13 mouse cellular contexts compared by ENCODE assay signal in the genomic region with DNA sequence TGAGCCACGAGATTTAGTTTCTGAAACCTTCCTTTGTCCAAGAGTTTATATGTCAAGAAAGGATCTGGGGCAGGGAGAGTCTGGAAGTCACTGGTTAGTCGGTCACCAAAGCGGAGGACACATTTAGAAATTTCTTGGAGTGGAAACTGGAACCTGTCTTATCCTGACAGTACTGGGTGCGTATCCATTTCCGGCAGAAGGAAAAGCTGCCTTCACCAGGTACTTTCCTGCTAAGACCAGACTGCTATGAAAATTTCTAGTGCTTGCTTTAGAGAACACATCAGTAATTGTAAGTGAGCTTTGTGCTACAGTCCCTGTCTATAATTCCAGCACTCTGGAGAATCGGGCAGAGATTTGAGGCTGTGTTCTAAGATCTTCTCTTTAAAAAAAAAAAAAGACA. TPM values are rescaled to one million over a fixed set of nuclear protein-coding genes. Genes with fewer than 3 reads are reported as not detected.
DNase-seq lines count a peak whose midpoint lies in the region; ATAC-seq and TF ChIP-seq lines count a peak whose summit lies in the region.
"Had no signal": no experiment of that assay in that cellular context is flagged by ENCODE, and none has a peak within 500 bp of the region (broad histone marks: within the 10 kb centered on the region; RNA-seq: fewer than 3 reads in every experiment).

No protein-coding gene starts in this region.

- H3K4me3 ChIP-seq in hindbrain, postnatal 0 days (ENCODE audit: low read length): no peak overlapping the region
- H3K4me3 ChIP-seq in hindbrain, embryonic 16.5 days (ENCODE audit: low read length): no peak overlapping the region
- H3K4me3 ChIP-seq in midbrain, embryonic 11.5 days (ENCODE audit: low read depth, low read length): no peak overlapping the region
- H3K4me3 ChIP-seq in midbrain, embryonic 15.5 days: no peak overlapping the region
- H3K4me3 ChIP-seq in limb, embryonic 10.5 days: no peak overlapping the region
- H3K4me3 ChIP-seq: erythroblast, embryonic 14.5 days; liver, embryonic 13.5 days; stomach, embryonic 15.5 days had no signal

- no peaks in the 10 kb centered on the region for H3K4me1 ChIP-seq in hindbrain, postnatal 0 days (ENCODE audit: insufficient read depth, low read length)
- H3K4me1 ChIP-seq in hindbrain, embryonic 16.5 days (ENCODE audit: control insufficient read depth, insufficient read depth, low read depth, low read length): peaks cover 3% of the 10 kb centered on the region; the same call in 1 of the 2 replicates
- H3K4me1 ChIP-seq in midbrain, embryonic 11.5 days (ENCODE audit: control insufficient read depth, insufficient read depth, low read length): peaks cover 3% of the 10 kb centered on the region; the same call in 1 of the 2 replicates
- H3K4me1 ChIP-seq in midbrain, embryonic 15.5 days: peaks cover 4% of the 10 kb centered on the region; the same call in 1 of the 2 replicates
- peaks cover 37% of the 10 kb centered on the region for H3K4me1 ChIP-seq in limb, embryonic 10.5 days
- H3K4me1 ChIP-seq: liver, embryonic 13.5 days had no signal

- H3K27ac ChIP-seq in hindbrain, postnatal 0 days: no peak overlapping the region
- H3K27ac ChIP-seq in hindbrain, embryonic 16.5 days (ENCODE audit: low read depth, low read length): no peak overlapping the region
- no peak overlapping the region for H3K27ac ChIP-seq in midbrain, embryonic 11.5 days (ENCODE audit: low read depth, low read length)
- no peak overlapping the region for H3K27ac ChIP-seq in midbrain, embryonic 15.5 days
- peak overlapping the region; percentile 64 for H3K27ac ChIP-seq in limb, embryonic 10.5 days
- H3K27ac ChIP-seq: liver, embryonic 13.5 days; stomach, embryonic 15.5 days had no signal

- ATAC-seq in hindbrain, postnatal 0 days: no peak
- ATAC-seq in hindbrain, embryonic 16.5 days: no peak
- peak; percentile 31; the same call in 1 of the 2 replicates for ATAC-seq in midbrain, embryonic 11.5 days (ENCODE audit: low FRiP score)
- no peak for ATAC-seq in midbrain, embryonic 15.5 days (replicated peaks)

- TF ChIP-seq CTCF in hindbrain, postnatal 0 days (IDR thresholded peaks at IDR 0.05; ENCODE audit: low read depth): no peak

- H3K9ac ChIP-seq in hindbrain, postnatal 0 days (replicated peaks; ENCODE audit: low read length): no peak overlapping the region
- H3K9ac ChIP-seq in hindbrain, embryonic 16.5 days (ENCODE audit: low read depth, low read length): no peak overlapping the region
- no peak overlapping the region for H3K9ac ChIP-seq in midbrain, embryonic 11.5 days (ENCODE audit: low read length)
- H3K9ac ChIP-seq in midbrain, embryonic 15.5 days: no peak overlapping the region
- H3K9ac ChIP-seq: liver, embryonic 13.5 days; stomach, embryonic 15.5 days had no signal

- no peaks in the 10 kb centered on the region for H3K27me3 ChIP-seq in hindbrain, postnatal 0 days (ENCODE audit: insufficient read depth, low read length)
- no peaks in the 10 kb centered on the region for H3K27me3 ChIP-seq in hindbrain, embryonic 16.5 days (replicated peaks; ENCODE audit: control insufficient read depth, insufficient read depth, low read length)
- no peaks in the 10 kb centered on the region for H3K27me3 ChIP-seq in midbrain, embryonic 11.5 days (ENCODE audit: control insufficient read depth, insufficient read depth, low read length)
- H3K27me3 ChIP-seq in midbrain, embryonic 15.5 days (replicated peaks): no peaks in the 10 kb centered on the region
- H3K27me3 ChIP-seq in limb, embryonic 10.5 days (ENCODE audit: low read depth, poor library complexity, severe bottlenecking): peaks cover 4% of the 10 kb centered on the region
- H3K27me3 ChIP-seq: liver, embryonic 13.5 days; stomach, embryonic 15.5 days had no signal

- H3K4me2 ChIP-seq in hindbrain, postnatal 0 days (ENCODE audit: low read depth, low read length): no peak overlapping the region
- no peak overlapping the region for H3K4me2 ChIP-seq in hindbrain, embryonic 16.5 days (ENCODE audit: low read length)
- no peak overlapping the region for H3K4me2 ChIP-seq in midbrain, embryonic 11.5 days
- H3K4me2 ChIP-seq in midbrain, embryonic 15.5 days: no peak overlapping the region
- H3K4me2 ChIP-seq: liver, embryonic 13.5 days had no signal

- H3K36me3 ChIP-seq in hindbrain, postnatal 0 days (ENCODE audit: insufficient read depth, low read length): no peaks in the 10 kb centered on the region
- no peaks in the 10 kb centered on the region for H3K36me3 ChIP-seq in hindbrain, embryonic 16.5 days (ENCODE audit: control insufficient read depth, insufficient read depth, low read length)
- H3K36me3 ChIP-seq in midbrain, embryonic 11.5 days (ENCODE audit: control insufficient read depth, insufficient read depth, low read length): no peaks in the 10 kb centered on the region
- H3K36me3 ChIP-seq in midbrain, embryonic 15.5 days (replicated peaks): no peaks in the 10 kb centered on the region
- no peaks in the 10 kb centered on the region for H3K36me3 ChIP-seq in limb, embryonic 10.5 days
- H3K36me3 ChIP-seq: liver, embryonic 13.5 days; stomach, embryonic 15.5 days had no signal

- peak; percentile 12 for DNase-seq in hindbrain, postnatal 0 days (ENCODE audit: low spot score)
- peak; percentile 85 for DNase-seq in midbrain, embryonic 11.5 days (ENCODE audit: low spot score, missing footprints)
- DNase-seq in R1 (ENCODE audit: low read depth, low spot score): peak; percentile 65
- DNase-seq in limb, embryonic 10.5 days (ENCODE audit: low spot score): no peak
- DNase-seq in cerebellum, postnatal 4 days (ENCODE audit: low spot score in 2 of 2): no peak
- DNase-seq: adrenal gland, adult 2 months; cerebellum, adult 18-20 months; gastrocnemius, postnatal 25 days; liver, embryonic 13.5 days had no signal

- 46% methylated on average over 6 of the region's 6 CpGs for WGBS in hindbrain, postnatal 0 days
- WGBS in hindbrain, embryonic 16.5 days: 48% methylated on average over 6 of the region's 6 CpGs
- WGBS in midbrain, embryonic 11.5 days: 47% methylated on average over 6 of the region's 6 CpGs
- 42% methylated on average over 6 of the region's 6 CpGs for WGBS in midbrain, embryonic 15.5 days
- 61% methylated on average over 6 of the region's 6 CpGs for WGBS in limb, embryonic 10.5 days

- H3K9me3 ChIP-seq in hindbrain, postnatal 0 days (ENCODE audit: low read length): no peaks in the 10 kb centered on the region
- no peaks in the 10 kb centered on the region for H3K9me3 ChIP-seq in hindbrain, embryonic 16.5 days (ENCODE audit: control insufficient read depth, low read length)
- H3K9me3 ChIP-seq in midbrain, embryonic 11.5 days (ENCODE audit: control insufficient read depth, low read length): no peaks in the 10 kb centered on the region
- no peaks in the 10 kb centered on the region for H3K9me3 ChIP-seq in midbrain, embryonic 15.5 days
- H3K9me3 ChIP-seq in limb, embryonic 10.5 days (replicated peaks): no peaks in the 10 kb centered on the region
- H3K9me3 ChIP-seq: liver, embryonic 13.5 days; stomach, embryonic 15.5 days had no signal

RNA-seq across cellular contexts. Expression of a gene that starts 49.2 kb away (rescaled TPM):
- 12.7 and 16.3 TPM in 2 replicates for total RNA-seq in hindbrain, postnatal 0 days (2014; rRNA removed)
- polyA plus RNA-seq in hindbrain, postnatal 0 days (2015; fragmentation: Nextera tagmentation; extraction: Ambion mirVana): 3.7 and 4.8 TPM in 2 replicates
- 3.3 and 3.7 TPM in 2 replicates for polyA plus RNA-seq in hindbrain, embryonic 16.5 days (2015; fragmentation: Nextera tagmentation; extraction: Ambion mirVana)
- 9.2 and 9.5 TPM in 2 replicates for polyA plus RNA-seq in midbrain, embryonic 11.5 days (2014; fragmentation: Nextera tagmentation; extraction: Ambion mirVana)
- polyA plus RNA-seq in midbrain, embryonic 15.5 days (2015; fragmentation: Nextera tagmentation; extraction: Ambion mirVana): 4.0 and 4.1 TPM in 2 replicates
- 31.6 and 49.9 TPM in 2 replicates for polyA plus RNA-seq in limb, embryonic 10.5 days (2016; fragmentation: Nextera tagmentation; extraction: Ambion mirVana)
- polyA plus RNA-seq: erythroblast, embryonic 14.5 days had no signal

Comparison
In these comparisons a context has a peak if more than half of its experiments do, and no peak if none do; other contexts are left out.
1. DNase-seq: peak in hindbrain, postnatal 0 days (single experiment), midbrain, embryonic 11.5 days (single experiment) and R1 (single experiment); none in limb, embryonic 10.5 days (single experiment) and cerebellum, postnatal 4 days (0 of 2).